Mouse (Mus musculus): ENCODE results near the gene Mfsd12. TPM values are rescaled to one million over a fixed set of nuclear protein-coding genes. Genes with fewer than 3 reads are reported as not detected.

Gene Mfsd12
- polyA plus RNA-seq, 1 experiment from 2014 or later = 7.4 TPM

GRCm38 (mm10) chr10:81325176-81325575 is 32.1 kb upstream of the Mfsd12 start:
- Histone ChIP-seq H3K9me3 (ENCODE audit: control insufficient read depth, low read length) (no peaks in the 10 kb centered on the region), H3K4me3 (ENCODE audit: low read depth, low read length) (no peak overlapping the region), H3K27ac (replicated peaks) (no peak overlapping the region), H3K4me1 (replicated peaks; ENCODE audit: control insufficient read depth, insufficient read depth) (peaks cover 11% of the 10 kb centered on the region), H3K9ac (ENCODE audit: low read length) (no peak overlapping the region), H3K27me3 (ENCODE audit: control insufficient read depth, insufficient read depth, low read length) (no peaks in the 10 kb centered on the region), H3K36me3 (ENCODE audit: control insufficient read depth, insufficient read depth, low read length) (peaks cover 44% of the 10 kb centered on the region), H3K4me2 (replicated peaks; ENCODE audit: low read depth) (no peak overlapping the region)
- DNase-seq (ENCODE audit: low spot score) (no peak), ATAC-seq (ENCODE audit: low FRiP score, low TSS enrichment) (no peak)
- WGBS = 94% methylated on average over 21 of the region's 21 CpGs
- TF ChIP-seq CTCF (IDR thresholded peaks at IDR 0.05; ENCODE audit: low read depth) (no peak), EP300 (optimal IDR thresholded peaks at IDR 0.05) (no peak)

- Histone ChIP-seq H3K9me3 (ENCODE audit: control insufficient read depth, low read length) (no peaks in the 10 kb centered on the region), H3K27ac (replicated peaks) (no peak overlapping the region), H3K4me3 (ENCODE audit: low read depth, low read length) (no peak overlapping the region), H3K4me2 (replicated peaks; ENCODE audit: low read depth) (no peak overlapping the region), H3K27me3 (ENCODE audit: control insufficient read depth, insufficient read depth, low read length) (no peaks in the 10 kb centered on the region), H3K9ac (ENCODE audit: low read length) (no peak overlapping the region), H3K36me3 (ENCODE audit: control insufficient read depth, insufficient read depth, low read length) (peaks cover 44% of the 10 kb centered on the region), H3K4me1 (replicated peaks; ENCODE audit: control insufficient read depth, insufficient read depth) (peaks cover 14% of the 10 kb centered on the region)
- DNase-seq (ENCODE audit: low spot score) = no peak
- WGBS = 92% methylated on average over 18 of the region's 18 CpGs
- TF ChIP-seq EP300 (optimal IDR thresholded peaks at IDR 0.05) (no peak), CTCF (IDR thresholded peaks at IDR 0.05; ENCODE audit: low read depth) (no peak)
- ATAC-seq (ENCODE audit: low FRiP score, low TSS enrichment) = no peak
Measured at GRCm38 (mm10) chr10:81325781-81326180, 31.5 kb upstream of the Mfsd12 start.

GRCm38 (mm10) chr10:81326858-81327257 is 30.4 kb upstream of the Mfsd12 start:
- H3K27me3 ChIP-seq (ENCODE audit: control insufficient read depth, insufficient read depth, low read length) = no peaks in the 10 kb centered on the region
- TF ChIP-seq CTCF (IDR thresholded peaks at IDR 0.05; ENCODE audit: low read depth) (no peak), EP300 (optimal IDR thresholded peaks at IDR 0.05) (no peak)
- peak overlapping the region; percentile 35; the same call in 1 of the 2 replicates for H3K27ac ChIP-seq (replicated peaks)
- WGBS = 78% methylated on average over 6 of the region's 6 CpGs
- H3K4me1 ChIP-seq (replicated peaks; ENCODE audit: control insufficient read depth, insufficient read depth) = peaks cover 11% of the 10 kb centered on the region
- no peak overlapping the region for H3K4me2 ChIP-seq (replicated peaks; ENCODE audit: low read depth)
- no peak for DNase-seq (ENCODE audit: low spot score)
- H3K9me3 ChIP-seq (ENCODE audit: control insufficient read depth, low read length) = no peaks in the 10 kb centered on the region
- no peak overlapping the region for H3K9ac ChIP-seq (ENCODE audit: low read length)
- H3K36me3 ChIP-seq (ENCODE audit: control insufficient read depth, insufficient read depth, low read length) = peaks cover 44% of the 10 kb centered on the region
- ATAC-seq (ENCODE audit: low FRiP score, low TSS enrichment) = no peak
- H3K4me3 ChIP-seq (ENCODE audit: low read depth, low read length) = no peak overlapping the region

- 35% methylated on average over 2 of the region's 2 CpGs for WGBS
- Histone ChIP-seq H3K4me2 (replicated peaks; ENCODE audit: low read depth) (peak overlapping the region; percentile 57), H3K36me3 (ENCODE audit: control insufficient read depth, insufficient read depth, low read length) (peaks cover 38% of the 10 kb centered on the region), H3K9me3 (ENCODE audit: control insufficient read depth, low read length) (no peaks in the 10 kb centered on the region), H3K4me3 (ENCODE audit: low read depth, low read length) (no peak overlapping the region), H3K4me1 (replicated peaks; ENCODE audit: control insufficient read depth, insufficient read depth) (peaks cover 11% of the 10 kb centered on the region), H3K9ac (ENCODE audit: low read length) (peak overlapping the region; percentile 43), H3K27ac (replicated peaks) (peak overlapping the region; percentile 92), H3K27me3 (ENCODE audit: control insufficient read depth, insufficient read depth, low read length) (no peaks in the 10 kb centered on the region)
- no peak for TF ChIP-seq CTCF (IDR thresholded peaks at IDR 0.05; ENCODE audit: low read depth)
- TF ChIP-seq EP300 (optimal IDR thresholded peaks at IDR 0.05) = no peak
- no peak for DNase-seq (ENCODE audit: low spot score)
- no peak for ATAC-seq (ENCODE audit: low FRiP score, low TSS enrichment)
Measured at GRCm38 (mm10) chr10:81327959-81328358, 29.3 kb upstream of the Mfsd12 start.

GRCm38 (mm10) chr10:81328386-81328785 is 28.9 kb upstream of the Mfsd12 start, which contains the start of gene Tbxa2r:
TSS of gene Tbxa2r (plus strand) at chr10:81328731.
- peak; percentile 30; the same call in 1 of the 2 replicates for ATAC-seq (ENCODE audit: low FRiP score, low TSS enrichment)
- H3K9me3 ChIP-seq (ENCODE audit: control insufficient read depth, low read length) = no peaks in the 10 kb centered on the region

DNA sequence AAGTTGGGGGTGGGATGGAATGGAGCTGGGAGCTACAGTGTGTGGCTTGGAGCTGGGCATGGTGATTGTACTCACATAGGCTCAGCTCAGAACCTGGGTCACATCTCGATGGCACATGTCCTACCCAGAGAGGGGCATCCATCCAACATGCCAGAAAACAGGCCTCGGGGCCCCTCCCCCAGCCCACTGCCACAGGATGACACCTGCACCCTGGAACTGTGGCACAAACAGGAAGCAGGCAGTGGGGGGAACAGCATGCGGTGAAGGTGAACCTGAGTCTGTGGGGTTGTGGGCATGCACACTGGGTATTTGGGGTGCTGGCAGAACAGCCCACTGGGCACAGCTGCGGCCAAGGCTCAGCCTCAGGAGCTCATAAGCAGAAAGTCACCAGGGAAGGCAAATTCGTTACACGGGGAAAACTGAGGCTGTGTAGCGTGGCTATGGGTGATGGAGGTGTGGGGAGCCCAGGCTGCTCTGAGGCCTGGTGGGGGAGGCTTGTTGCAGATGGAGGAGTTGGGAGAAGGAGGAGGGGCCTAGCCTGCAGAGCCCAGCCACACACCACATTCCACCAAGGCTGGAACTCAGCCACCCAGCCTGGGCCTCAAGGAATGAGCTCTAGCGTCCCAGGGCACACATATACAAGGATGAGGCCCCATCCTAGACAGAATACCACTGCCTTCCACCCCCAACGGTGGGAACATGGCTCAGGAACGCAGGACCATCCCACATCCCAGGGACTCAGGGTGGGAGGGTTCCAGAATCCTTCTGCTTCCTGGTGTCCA is 27.9 kb upstream of the Mfsd12 start:
- 39% methylated on average over 10 of the region's 10 CpGs for WGBS
- H3K9ac ChIP-seq (ENCODE audit: low read length) = peak overlapping the region; percentile 43
- peak overlapping the region; percentile 25 for H3K4me3 ChIP-seq (ENCODE audit: low read depth, low read length)
- H3K27ac ChIP-seq (replicated peaks) = peak overlapping the region; percentile 92
- ATAC-seq (ENCODE audit: low FRiP score, low TSS enrichment) (peak; percentile 75; the same call in 1 of the 2 replicates), DNase-seq (ENCODE audit: low spot score) (no peak)
- H3K4me2 ChIP-seq (replicated peaks; ENCODE audit: low read depth) = peak overlapping the region; percentile 57
- TF ChIP-seq CTCF (IDR thresholded peaks at IDR 0.05; ENCODE audit: low read depth) = no peak
- TF ChIP-seq EP300 (optimal IDR thresholded peaks at IDR 0.05) = no peak
- peaks cover 27% of the 10 kb centered on the region for H3K36me3 ChIP-seq (ENCODE audit: control insufficient read depth, insufficient read depth, low read length)
- no peaks in the 10 kb centered on the region for H3K27me3 ChIP-seq (ENCODE audit: control insufficient read depth, insufficient read depth, low read length)
- H3K9me3 ChIP-seq (ENCODE audit: control insufficient read depth, low read length) = no peaks in the 10 kb centered on the region
- H3K4me1 ChIP-seq (replicated peaks; ENCODE audit: control insufficient read depth, insufficient read depth) = peaks cover 11% of the 10 kb centered on the region

More at GRCm38 (mm10) chr10:81328386-81328785, 28.9 kb upstream of the Mfsd12 start, which contains the start of gene Tbxa2r:
- Histone ChIP-seq H3K9ac (ENCODE audit: low read length) (peak within 1 kb of the TSS; percentile 43), H3K36me3 (ENCODE audit: control insufficient read depth, insufficient read depth, low read length) (peaks cover 37% of the 10 kb centered on the region), H3K4me3 (ENCODE audit: low read depth, low read length) (peak within 1 kb of the TSS; percentile 25), H3K4me1 (replicated peaks; ENCODE audit: control insufficient read depth, insufficient read depth) (peaks cover 11% of the 10 kb centered on the region), H3K4me2 (replicated peaks; ENCODE audit: low read depth) (peak within 1 kb of the TSS; percentile 57), H3K27ac (replicated peaks) (peak within 1 kb of the TSS; percentile 92), H3K27me3 (ENCODE audit: control insufficient read depth, insufficient read depth, low read length) (no peaks in the 10 kb centered on the region)
- 8% methylated on average over 10 of the region's 10 CpGs for WGBS
- no peak for TF ChIP-seq EP300 (optimal IDR thresholded peaks at IDR 0.05)
- TF ChIP-seq CTCF (IDR thresholded peaks at IDR 0.05; ENCODE audit: low read depth) = peak; percentile 44
- DNase-seq (ENCODE audit: low spot score) = no peak
